Mouse (Mus musculus) olfactory bulb, adult 2 months (tissue): Measurements from ENCODE around the gene Slc41a2.

Source experiments
- CTCF ChIP-seq: fragments of 200-500 bp; IDR thresholded peaks from 2 replicates; pipeline ENCODE4 v1.5.1; 2012; ENCODE audit warnings: low read depth, mild to moderate bottlenecking, low read length, moderate library complexity; ENCODE audit not compliant: insufficient read depth
- POLR2A ChIP-seq: fragments of 200-500 bp; IDR thresholded peaks from 2 replicates; pipeline ENCODE4 v1.6.1; 2012; ENCODE audit warnings: mild to moderate bottlenecking, low read depth, low read length, moderate library complexity; ENCODE audit not compliant: insufficient read depth

DNA sequence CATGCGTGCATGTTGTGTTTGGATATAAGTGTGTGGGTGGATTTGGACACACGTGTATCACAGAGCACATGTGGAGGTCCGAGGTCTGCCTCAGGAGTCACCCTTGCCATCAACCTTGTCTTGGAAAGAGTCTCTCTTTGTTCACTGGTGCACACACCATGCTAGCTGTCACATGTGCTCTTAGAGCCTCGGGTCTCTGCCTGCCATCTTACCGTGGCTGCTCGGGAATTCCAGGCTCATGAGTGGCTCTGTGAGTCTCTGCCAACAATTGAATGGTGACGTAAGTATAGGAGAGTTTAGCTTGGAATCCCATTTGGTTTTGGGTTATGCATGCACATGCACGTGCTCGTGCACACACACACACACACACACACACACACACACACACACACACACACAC lies 138.4 kb downstream of the Slc41a2 start:
- no peak for TF ChIP-seq CTCF
- TF ChIP-seq POLR2A, result no peak
